Mouse (Mus musculus) WW6 (cell line): ENCODE data around the gene Herc1.

Experiments
- DNase-seq: peaks from one replicate; pipeline ENCODE4 v3.0.0-alpha.2; 2013; ENCODE audit warnings: low read depth, low spot score

The Herc1 gene

GRCm38 (mm10) chr9:66520299-66520698 lies 170.0 kb downstream of the Herc1 start:
- DNase-seq: no peak

- no peak for DNase-seq
Observed at GRCm38 (mm10) chr9:66521595-66521994, 171.3 kb downstream of the Herc1 start.

- DNase-seq: no peak
Observed at GRCm38 (mm10) chr9:66542785-66543184, 192.5 kb downstream of the Herc1 start.
